Mouse (Mus musculus) CH12.LX (cell line): ENCODE results near the gene Endou. TPM values are rescaled to one million over a fixed set of nuclear protein-coding genes. Genes with fewer than 3 reads are reported as not detected.

Experiments
- DNase-seq: peaks from one replicate; pipeline ENCODE4 v3.0.0-alpha.2; 2013; ENCODE audit errors: extremely low read depth
- H3K27ac ChIP-seq: 2 replicates; pipeline ENCODE4 v1.5.1; 2012; ENCODE audit warnings: low read depth, mild to moderate bottlenecking, control low read depth, moderate library complexity; ENCODE audit not compliant: insufficient read depth
- H3K27me3 ChIP-seq: replicated peaks from 2 replicates; pipeline ENCODE3; 2012; ENCODE audit warnings: inconsistent platforms
- H3K36me3 ChIP-seq, 2 experiments: replicated peaks in 1 of 2; 2 replicates each; pipeline versions ENCODE3 to v1.6.1; 2012; ENCODE audit warnings: inconsistent platforms in 1 of 2, low read length in 1 of 2, mild to moderate bottlenecking in 1 of 2, mixed read lengths in 1 of 2, moderate library complexity in 1 of 2; ENCODE audit not compliant: control insufficient read depth in 1 of 2, insufficient read depth in 1 of 2
- H3K4me1 ChIP-seq, 2 experiments: 2 replicates each; pipeline ENCODE4 v1.6.1; 2012; ENCODE audit warnings: inconsistent platforms in 1 of 2, moderate library complexity in 1 of 2; ENCODE audit not compliant: insufficient read depth in 2 of 2, control insufficient read depth in 1 of 2
- H3K4me2 ChIP-seq: 2 replicates; pipeline ENCODE4 v1.6.1; 2012; ENCODE audit warnings: low read depth, mild to moderate bottlenecking, control low read depth; ENCODE audit not compliant: poor library complexity, insufficient read depth, severe bottlenecking
- H3K4me3 ChIP-seq, 3 experiments: fragments of 150-350 bp in 1 of 3; sonication (generic) in 1 of 3; replicated peaks in 1 of 3; 2 replicates each; pipeline versions ENCODE3 to v1.5.1; 2011 to 2012; ENCODE audit warnings: low read depth in 2 of 3, low read length in 2 of 3, mild to moderate bottlenecking in 2 of 3, moderate library complexity in 2 of 3, control low read depth in 1 of 3, improper control_type of control experiment in 1 of 3, inconsistent platforms in 1 of 3, mixed read lengths in 1 of 3; ENCODE audit not compliant: poor library complexity in 1 of 3
- H3K79me2 ChIP-seq: replicated peaks from 2 replicates; pipeline ENCODE4 v1.6.1; 2012; ENCODE audit warnings: mild to moderate bottlenecking, moderate library complexity; ENCODE audit not compliant: control insufficient read depth, poor library complexity, insufficient read depth, severe bottlenecking; ENCODE audit errors: extremely low read depth
- H3K9ac ChIP-seq: 2 replicates; pipeline ENCODE4 v1.6.1; 2012; ENCODE audit warnings: low read depth, mild to moderate bottlenecking, control low read depth, moderate library complexity; ENCODE audit not compliant: insufficient read depth
- H3K9me3 ChIP-seq: replicated peaks from 2 replicates; pipeline ENCODE3; 2012; ENCODE audit warnings: low read length, inconsistent platforms, mixed read lengths
- BHLHE40 ChIP-seq: IDR thresholded peaks from 2 replicates; pipeline ENCODE4 v1.6.1; 2011; ENCODE audit warnings: mild to moderate bottlenecking, low read depth, low read length, improper control_type of control experiment
- CHD2 ChIP-seq: IDR thresholded peaks from 2 replicates; pipeline ENCODE4 v1.6.1; 2011; ENCODE audit warnings: low read length, improper control_type of control experiment
- CTCF ChIP-seq, 2 experiments: IDR thresholded peaks in 1 of 2; conservative IDR thresholded peaks in 1 of 2; 2 replicates each; pipeline ENCODE4 v1.5.1; 2011 to 2012; ENCODE audit warnings: low read depth in 2 of 2, low read length in 2 of 2, improper control_type of control experiment in 1 of 2, inconsistent platforms in 1 of 2, mild to moderate bottlenecking in 1 of 2, moderate library complexity in 1 of 2
- E2F4 ChIP-seq: IDR thresholded peaks from 2 replicates; pipeline ENCODE4 v1.6.1; 2011; ENCODE audit warnings: low read depth, low read length, improper control_type of control experiment; ENCODE audit not compliant: insufficient replicate concordance
- ELF1 ChIP-seq: IDR thresholded peaks from 2 replicates; pipeline ENCODE4 v1.6.1; 2014; ENCODE audit warnings: low read depth, mild to moderate bottlenecking, inconsistent platforms, low read length, improper control_type of control experiment
- ETS1 ChIP-seq: conservative IDR thresholded peaks from 2 replicates; pipeline ENCODE4 v1.6.1; 2012; ENCODE audit warnings: low read depth, mild to moderate bottlenecking, inconsistent platforms, low read length, improper control_type of control experiment, moderate library complexity
- GABPA ChIP-seq: IDR thresholded peaks from 2 replicates; pipeline ENCODE4 v1.6.1; 2012; ENCODE audit warnings: low read depth, low read length, improper control_type of control experiment, inconsistent platforms; ENCODE audit not compliant: insufficient replicate concordance
- IRF4 ChIP-seq: IDR thresholded peaks from 2 replicates; pipeline ENCODE4 v1.6.1; 2014; ENCODE audit warnings: low read depth, mild to moderate bottlenecking, inconsistent platforms, low read length, improper control_type of control experiment
- JUND ChIP-seq: conservative IDR thresholded peaks from 2 replicates; pipeline ENCODE4 v1.6.1; 2011; ENCODE audit warnings: low read depth, low read length, improper control_type of control experiment
- MAFK ChIP-seq: IDR thresholded peaks from 2 replicates; pipeline ENCODE4 v1.6.1; 2011; ENCODE audit warnings: low read length, improper control_type of control experiment; ENCODE audit not compliant: insufficient replicate concordance
- MAZ ChIP-seq: IDR thresholded peaks from 2 replicates; pipeline ENCODE4 v1.6.1; 2012; ENCODE audit warnings: low read depth, mild to moderate bottlenecking, inconsistent platforms, low read length, improper control_type of control experiment, moderate library complexity
- MXI1 ChIP-seq: IDR thresholded peaks from 2 replicates; pipeline ENCODE4 v1.6.1; 2011; ENCODE audit warnings: mild to moderate bottlenecking, low read depth, low read length, improper control_type of control experiment
- MYC ChIP-seq: IDR thresholded peaks from 2 replicates; pipeline ENCODE4 v1.6.1; 2011; ENCODE audit warnings: low read depth, mild to moderate bottlenecking, improper control_type of control experiment, low read length
- NELFE ChIP-seq: IDR thresholded peaks from 2 replicates; pipeline ENCODE4 v1.6.1; 2011; ENCODE audit warnings: low read depth, low read length, improper control_type of control experiment
- PAX5 ChIP-seq: IDR thresholded peaks from 2 replicates; pipeline ENCODE4 v1.6.1; 2012; ENCODE audit warnings: low read length, inconsistent platforms, mixed read lengths
- POLR2AphosphoS2 ChIP-seq: IDR thresholded peaks from 2 replicates; pipeline ENCODE4 v1.6.1; 2011; ENCODE audit warnings: low read depth, low read length, improper control_type of control experiment
- SIN3A ChIP-seq: IDR thresholded peaks from 2 replicates; pipeline ENCODE4 v1.6.1; 2012; ENCODE audit warnings: low read length, improper control_type of control experiment, inconsistent platforms
- SMC3 ChIP-seq: IDR thresholded peaks from 2 replicates; pipeline ENCODE4 v1.6.1; 2011; ENCODE audit warnings: low read depth, low read length, improper control_type of control experiment
- TBP ChIP-seq: conservative IDR thresholded peaks from 2 replicates; pipeline ENCODE4 v1.6.1; 2011; ENCODE audit warnings: low read depth, low read length, improper control_type of control experiment
- USF1 ChIP-seq: IDR thresholded peaks from 2 replicates; pipeline ENCODE4 v1.6.1; 2014; ENCODE audit warnings: low read depth, mild to moderate bottlenecking, inconsistent platforms, low read length, improper control_type of control experiment
- USF2 ChIP-seq: conservative IDR thresholded peaks from 2 replicates; pipeline ENCODE4 v1.6.1; 2011; ENCODE audit warnings: low read depth, low read length, improper control_type of control experiment
- ZKSCAN1 ChIP-seq: IDR thresholded peaks from 2 replicates; pipeline ENCODE4 v1.6.1; 2012; ENCODE audit warnings: low read depth, inconsistent platforms, low read length, improper control_type of control experiment, borderline replicate concordance
- ZNF384 ChIP-seq: IDR thresholded peaks from 2 replicates; pipeline ENCODE4 v1.6.1; 2012; ENCODE audit warnings: low read depth, low read length, improper control_type of control experiment, inconsistent platforms
- dilution Hi-C: fragments of 300-500 bp; cut with MboI; formaldehyde crosslinking; loops from 2 replicates; pipeline ENCODE4 v1.14.3; 2020; ENCODE audit warnings: low sequenced_read_pairs; ENCODE audit not compliant: extremely low pct_unique_long_range_greater_than_20kb, extremely low pct_ligation_motif_present
- in situ Hi-C: fragments of 300-500 bp; cut with MboI; formaldehyde crosslinking; loops from 3 replicates; pipeline ENCODE4 v1.14.3; 2019; ENCODE audit warnings: low sequenced_read_pairs, low pct_ligation_motif_present, low pct_unique_long_range_greater_than_20kb, mixed read lengths
- polyA plus RNA-seq: library from polyadenylated mRNA; unstranded; fragments of >175 nt; gene quantifications from 2 replicates; pipeline ENCODE4 v1.2.1, GENCODE M21; 2012; ENCODE audit warnings: low read depth; ENCODE audit not compliant: insufficient read length
- total RNA-seq, 2 experiments: library from RNA; depleted of rRNA; stranded (reverse); fragments of 300-350 nt in 1 of 2; fragments of >200 nt in 1 of 2; gene quantifications; 2 replicates each; pipeline ENCODE4 v1.2.3; 2012 to 2014

The Endou gene
- total and polyA plus RNA-seq, 3 experiments = 49.5 to 66.9 (median 64.0) TPM

- TF ChIP-seq POLR2AphosphoS2 = no peak
- TF ChIP-seq ZNF384 = no peak
- peak; percentile 91 for TF ChIP-seq ETS1
- TF ChIP-seq JUND = no peak
- TF ChIP-seq BHLHE40 = peak; percentile 67
- TF ChIP-seq TBP = no peak
- peak; percentile 54 for TF ChIP-seq NELFE
- no peak for TF ChIP-seq GABPA
- no peak for TF ChIP-seq E2F4
These were observed 36.4 kb upstream of the Endou start, which contains the start of gene Rapgef3 (continued) for GRCm38 (mm10) chr15:97767280-97768186.

- H3K4me3 ChIP-seq = peak overlapping the region in 2 of 3 experiments; percentile 55 to 64
- no peaks in the 10 kb centered on the region for H3K36me3 ChIP-seq
- H3K4me2 ChIP-seq = peak overlapping the region; percentile 79; the same call in 1 of the 2 replicates
- dilution Hi-C loops = no loop called here
- H3K9ac ChIP-seq = no peak overlapping the region
- no peaks in the 10 kb centered on the region for H3K79me2 ChIP-seq
- in situ Hi-C loops = no loop called here
- peaks cover 10% of the 10 kb centered on the region for H3K27me3 ChIP-seq
- no peaks in the 10 kb centered on the region for H3K9me3 ChIP-seq
- no peak overlapping the region for H3K27ac ChIP-seq
- DNase-seq = no peak
- H3K4me1 ChIP-seq = peaks cover 30 to 63% of the 10 kb centered on the region in 2 experiments
- TF ChIP-seq ETS1 (no peak), PAX5 (no peak), MAZ (no peak), GABPA (no peak), SMC3 (no peak), MYC (no peak), ELF1 (no peak), CHD2 (no peak), IRF4 (no peak), MAFK (no peak), SIN3A (no peak), POLR2AphosphoS2 (no peak), MXI1 (no peak), CTCF (conservative IDR thresholded peaks at IDR 0.05 in 1 of 2, IDR thresholded peaks at IDR 0.05 in 1 of 2; ENCODE audit: low read depth in 2 of 2, low read length in 2 of 2) (no peak), USF1 (no peak), USF2 (no peak), ZNF384 (no peak), ZKSCAN1 (no peak)
These were observed 35.6 kb upstream of the Endou start for GRCm38 (mm10) chr15:97766594-97767279.
